Mouse (Mus musculus) regulatory T cell (primary cell): ENCODE measurements around the gene Fbxw11.
"Not testable (repeated sequence)": the region's sequence is repeated elsewhere in the genome, so short reads cannot be mapped to it uniquely, and the experiment has no call there.

ENCODE experiments used
- in situ Hi-C: fragments of 300-600 bp; cut with MboI, MseI; formaldehyde crosslinking; loops from one replicate; pipeline ENCODE4 v1.15.1; 2025; ENCODE audit warnings: high pct_unique_total_duplicates

Gene Fbxw11

DNA sequence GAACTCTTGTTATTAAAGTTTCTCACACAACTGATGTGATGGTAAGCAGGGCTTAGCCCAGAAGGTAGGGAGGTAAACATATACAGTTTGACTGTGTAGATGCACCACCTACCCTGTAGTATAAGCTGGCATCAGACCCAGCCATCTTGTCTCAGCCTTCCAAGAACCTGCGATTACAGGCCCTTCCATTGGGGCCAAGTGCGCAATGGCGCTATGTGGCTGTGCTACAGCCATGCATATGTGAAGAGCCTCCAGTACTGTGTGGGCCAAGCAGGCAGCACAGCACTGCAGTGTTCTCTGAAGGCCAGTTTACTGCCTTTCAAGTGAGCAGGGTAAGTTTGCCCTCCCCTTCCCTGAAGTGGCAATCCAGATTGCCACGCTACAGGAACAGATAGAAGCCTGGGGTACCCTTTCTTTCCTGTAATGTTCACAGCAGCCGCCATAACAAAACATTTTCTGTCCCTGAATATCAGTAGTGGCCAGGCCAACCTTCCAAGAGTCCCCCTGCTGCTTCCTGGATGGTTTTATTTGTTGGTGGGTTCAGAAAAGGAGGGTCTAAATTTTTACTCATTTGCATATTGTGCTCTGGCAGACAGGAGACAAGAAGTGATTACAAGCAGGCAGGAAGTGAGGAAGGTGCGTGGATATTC lies 61.8 kb downstream of the Fbxw11 start:
- in situ Hi-C loops, result no loop called here

DNA sequence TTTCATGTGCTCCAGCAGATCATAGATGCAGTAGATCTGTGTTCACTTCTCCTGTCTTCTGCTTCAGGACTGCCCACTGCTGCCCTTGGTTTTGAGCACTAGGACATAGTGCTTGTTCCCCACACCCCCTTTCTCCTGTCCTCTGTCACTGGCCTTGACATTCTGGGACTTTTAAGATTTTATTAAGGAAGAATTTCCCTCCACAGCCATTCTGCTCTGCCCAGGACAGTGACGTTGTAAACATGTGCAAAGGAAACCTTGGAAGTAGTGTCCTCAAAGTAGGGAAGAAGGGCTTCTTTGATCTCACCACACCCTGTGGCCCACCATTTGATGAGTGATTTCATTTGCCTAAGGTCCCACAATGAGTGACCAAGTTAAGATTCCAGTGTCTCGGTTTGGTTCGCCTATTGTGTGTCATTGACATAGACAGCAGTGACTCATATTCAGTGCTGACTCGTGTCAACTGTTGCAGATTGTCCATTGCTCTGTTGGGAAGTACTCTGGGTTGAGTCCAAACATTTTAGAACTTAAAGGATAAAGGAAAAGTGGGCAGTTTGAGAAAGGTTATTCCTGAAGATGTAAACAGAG lies 64.0 kb downstream of the Fbxw11 start:
- in situ Hi-C loops, result loop anchor here (5.0 kb wide), 1 partner anchor 84 kb away; no protein-coding TSS in a partner anchor

DNA sequence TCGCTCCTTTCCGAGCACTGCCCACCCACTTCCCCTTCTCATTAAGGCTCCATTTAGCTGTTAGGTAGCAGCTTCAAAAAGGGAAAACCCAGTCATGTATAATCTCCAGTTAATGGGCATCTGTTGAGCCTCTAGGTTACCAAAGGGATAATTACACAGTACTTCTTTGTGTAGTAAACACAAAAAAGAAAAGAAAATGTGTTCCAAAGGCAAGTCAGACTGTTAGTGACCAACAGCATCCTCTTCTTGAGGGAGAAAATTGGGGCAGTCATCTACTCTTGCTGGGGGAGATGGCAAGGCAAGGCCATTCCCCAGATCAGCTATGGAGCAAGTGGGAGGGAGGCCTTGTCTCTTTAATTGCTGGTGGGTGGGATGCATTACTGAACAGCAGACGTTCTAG lies 65.0 kb downstream of the Fbxw11 start:
- in situ Hi-C loops, result loop anchor here (5.0 kb wide), 1 partner anchor 85 kb away; no protein-coding TSS in a partner anchor

GRCm38 (mm10) chr11:32708739-32709501 lies 66.4 kb downstream of the Fbxw11 start:
- in situ Hi-C loops, result loop anchor here (5.0 kb wide), 1 partner anchor 87 kb away; no protein-coding TSS in a partner anchor

- in situ Hi-C loops, result loop anchor here (5.0 kb wide), 1 partner anchor 87 kb away; no protein-coding TSS in a partner anchor
Observed at GRCm38 (mm10) chr11:32709563-32709962, 67.0 kb downstream of the Fbxw11 start.

- in situ Hi-C loops, result no loop called here
Observed at GRCm38 (mm10) chr11:32714230-32714629, 71.7 kb downstream of the Fbxw11 start.

- in situ Hi-C loops, result no loop called here
Observed at GRCm38 (mm10) chr11:32714896-32715295, 72.4 kb downstream of the Fbxw11 start.

DNA sequence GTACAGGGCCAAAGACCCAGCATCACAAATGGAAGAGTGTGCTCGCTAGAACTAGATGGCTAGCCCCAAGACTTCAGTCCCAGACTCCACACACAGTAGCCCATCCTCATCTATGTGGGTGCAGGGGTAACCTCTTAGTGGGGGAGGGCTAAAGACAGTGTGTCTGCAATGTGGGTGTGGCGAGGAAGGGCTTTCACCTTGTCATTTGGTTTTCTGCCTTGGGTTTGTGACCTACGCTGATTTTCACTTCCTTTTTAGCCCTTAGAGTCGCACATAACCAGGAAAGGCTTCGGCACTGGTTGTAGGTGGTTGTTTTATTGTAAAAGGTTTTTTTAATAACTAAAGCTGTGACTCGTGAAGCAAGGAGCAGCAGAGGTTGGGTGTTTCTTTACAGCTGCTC lies 73.0 kb downstream of the Fbxw11 start:
- in situ Hi-C loops, result no loop called here

DNA sequence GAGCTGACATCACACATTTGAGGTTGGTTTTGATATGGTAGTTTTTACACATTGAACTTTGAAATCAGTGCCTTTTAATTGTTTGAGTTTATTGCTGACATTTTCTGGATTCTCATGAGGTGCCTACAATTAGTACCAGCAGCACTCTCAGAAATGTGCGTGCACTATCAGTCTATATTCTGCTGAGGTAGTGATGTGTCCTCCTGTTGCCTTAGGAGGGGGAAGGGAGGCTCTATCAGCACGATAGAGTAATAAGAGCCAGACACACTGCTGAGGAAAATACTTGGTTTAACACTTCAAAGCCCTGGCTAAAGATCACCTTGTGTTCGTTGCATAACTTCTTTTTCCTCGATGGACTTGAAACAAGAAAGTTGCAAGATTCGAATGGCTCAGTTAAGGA lies 73.4 kb downstream of the Fbxw11 start:
- in situ Hi-C loops, result no loop called here

DNA sequence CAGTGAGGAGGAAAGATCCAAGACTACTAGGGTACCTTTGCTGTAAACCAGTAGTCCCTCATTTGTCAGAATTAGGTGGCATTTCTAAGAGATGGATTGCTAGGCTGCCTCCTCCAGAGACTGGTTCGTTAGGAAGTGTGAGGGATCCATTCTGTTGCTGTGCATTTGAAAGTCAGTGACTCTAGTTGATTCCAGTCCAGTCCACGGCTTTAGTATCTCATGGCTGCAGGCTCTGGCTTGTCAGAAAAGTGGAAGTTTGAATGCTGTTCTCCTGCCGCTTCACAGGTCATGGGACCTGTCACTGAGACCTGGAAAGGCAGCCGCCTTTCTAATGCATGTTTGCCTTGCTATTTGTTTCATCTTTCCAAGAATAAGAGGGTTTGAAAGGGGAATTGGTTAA lies 74.4 kb downstream of the Fbxw11 start:
- in situ Hi-C loops, result no loop called here

- in situ Hi-C loops, result not testable (repeated sequence)
Observed at GRCm38 (mm10) chr11:32717711-32718110, 75.2 kb downstream of the Fbxw11 start.

DNA sequence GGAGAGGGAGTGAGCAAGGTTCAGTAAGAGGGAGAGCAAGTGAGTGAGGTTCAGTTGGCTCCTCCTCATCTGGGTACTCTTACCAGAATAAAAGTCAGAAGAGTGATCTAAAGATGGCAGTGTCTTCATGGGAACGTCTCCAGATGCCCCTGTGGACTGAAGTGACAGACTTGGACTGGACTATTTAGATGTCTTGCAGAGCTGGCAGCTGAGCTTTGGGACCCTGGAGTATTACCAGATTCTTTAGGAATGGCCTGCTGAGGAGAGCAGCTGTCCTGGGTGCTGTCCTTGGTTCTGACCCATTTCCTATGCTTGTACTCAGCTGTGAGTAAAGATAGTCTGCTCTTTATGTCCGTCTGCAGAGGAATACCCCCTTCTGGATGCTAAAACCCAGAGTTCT lies 75.8 kb downstream of the Fbxw11 start:
- in situ Hi-C loops, result no loop called here

DNA sequence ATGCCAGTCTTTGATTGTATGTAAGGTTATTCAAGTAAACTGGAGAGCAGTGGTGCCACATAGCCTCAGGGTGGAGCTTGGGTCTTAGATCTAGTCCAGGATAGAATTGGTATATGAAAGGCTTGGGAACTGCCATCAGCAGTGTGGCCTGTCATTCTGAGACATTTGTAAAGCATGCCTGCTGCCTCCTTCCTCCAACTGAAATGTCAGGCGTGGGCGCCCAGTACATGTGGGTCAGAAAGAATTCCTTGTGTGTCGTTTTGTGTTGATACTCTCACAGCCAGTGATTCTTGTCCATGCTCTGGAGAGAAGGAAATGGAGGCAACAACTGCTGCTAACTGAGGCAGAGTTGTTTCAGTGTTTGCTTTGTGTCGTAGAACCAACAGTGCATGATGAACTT lies 76.5 kb downstream of the Fbxw11 start:
- in situ Hi-C loops, result no loop called here

- in situ Hi-C loops, result no loop called here
Observed at GRCm38 (mm10) chr11:32722653-32723052, 80.1 kb downstream of the Fbxw11 start.

- in situ Hi-C loops, result no loop called here
Observed at GRCm38 (mm10) chr11:32723287-32723686, 80.8 kb downstream of the Fbxw11 start.

DNA sequence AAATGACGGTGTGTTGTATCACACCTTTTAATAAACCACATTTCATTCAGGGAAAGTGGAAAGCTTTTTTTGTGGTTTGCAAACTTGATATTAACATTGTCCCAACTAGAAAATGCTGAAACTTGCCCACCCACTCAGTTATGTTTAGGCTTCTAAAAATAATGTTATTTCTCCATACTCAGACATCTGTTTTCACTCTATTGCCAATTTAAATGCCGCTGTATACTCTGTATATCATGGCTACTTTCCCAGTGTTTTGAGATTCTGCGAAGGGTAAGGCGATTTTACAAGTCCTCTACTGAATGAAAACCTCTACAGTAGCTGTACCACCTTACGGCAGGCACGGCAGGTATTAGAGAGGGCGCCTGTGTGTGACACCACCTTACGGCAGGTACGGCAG lies 82.6 kb downstream of the Fbxw11 start:
- in situ Hi-C loops, result no loop called here

- in situ Hi-C loops, result no loop called here
Observed at GRCm38 (mm10) chr11:32732467-32732866, 89.9 kb downstream of the Fbxw11 start.

DNA sequence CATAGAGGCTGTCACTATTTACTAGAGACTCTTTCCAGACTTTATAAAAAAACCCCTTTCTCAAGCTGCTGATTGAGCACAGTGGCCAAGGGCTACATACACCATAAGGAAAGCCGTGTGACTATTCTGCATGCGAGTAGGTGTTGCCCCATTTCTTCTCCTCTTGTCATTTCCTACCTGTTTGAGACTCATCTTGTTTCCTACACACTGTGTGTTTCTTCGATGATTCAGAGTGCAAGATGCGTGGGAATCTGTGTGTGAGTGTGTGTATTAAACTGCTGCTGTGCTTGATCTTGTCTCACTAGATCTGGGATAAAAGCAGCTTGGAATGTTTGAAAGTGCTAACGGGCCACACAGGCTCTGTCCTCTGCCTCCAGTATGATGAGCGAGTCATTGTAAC lies 90.7 kb downstream of the Fbxw11 start:
- in situ Hi-C loops, result no loop called here

DNA sequence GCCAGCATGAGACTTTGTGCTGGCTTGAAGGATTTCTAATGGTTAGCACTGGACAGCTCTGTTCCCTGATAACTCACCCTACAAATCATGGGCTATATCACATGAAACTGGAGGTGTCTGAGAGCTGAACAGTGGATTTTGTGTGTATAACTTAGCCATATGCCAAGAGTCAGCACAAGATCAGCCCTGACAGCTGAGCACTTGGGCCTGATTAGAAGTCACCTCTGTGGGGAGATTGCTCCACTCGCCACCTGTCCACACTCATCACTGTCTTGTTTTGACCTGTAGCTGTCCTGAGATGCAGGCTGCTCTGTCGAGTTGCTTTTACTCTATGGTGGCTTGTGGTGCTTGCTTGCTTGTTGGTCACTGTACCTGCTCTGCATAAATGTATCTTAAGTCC lies 93.8 kb downstream of the Fbxw11 start:
- in situ Hi-C loops, result no loop called here

- in situ Hi-C loops, result no loop called here
Observed at GRCm38 (mm10) chr11:32737729-32738128, 95.2 kb downstream of the Fbxw11 start.

DNA sequence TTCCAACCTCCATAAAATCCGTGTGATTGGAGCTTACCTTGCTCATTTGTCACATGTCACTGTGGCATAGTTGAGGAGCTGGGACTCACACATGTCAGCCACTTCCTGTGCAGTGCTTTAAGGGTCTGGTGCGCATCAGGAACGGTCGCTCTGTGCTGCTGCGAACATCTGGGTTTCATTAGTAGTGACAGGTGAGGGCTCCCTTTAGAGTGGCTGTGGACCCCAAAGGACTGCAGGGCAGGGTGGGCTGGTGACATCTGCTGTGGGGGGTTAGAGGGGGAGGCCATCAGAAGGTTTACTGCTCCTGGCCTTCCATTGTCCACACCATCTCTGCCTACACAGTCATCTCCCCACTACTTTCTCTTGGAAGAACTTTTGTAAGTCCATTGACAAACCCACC lies 101.4 kb downstream of the Fbxw11 start:
- in situ Hi-C loops, result no loop called here

DNA sequence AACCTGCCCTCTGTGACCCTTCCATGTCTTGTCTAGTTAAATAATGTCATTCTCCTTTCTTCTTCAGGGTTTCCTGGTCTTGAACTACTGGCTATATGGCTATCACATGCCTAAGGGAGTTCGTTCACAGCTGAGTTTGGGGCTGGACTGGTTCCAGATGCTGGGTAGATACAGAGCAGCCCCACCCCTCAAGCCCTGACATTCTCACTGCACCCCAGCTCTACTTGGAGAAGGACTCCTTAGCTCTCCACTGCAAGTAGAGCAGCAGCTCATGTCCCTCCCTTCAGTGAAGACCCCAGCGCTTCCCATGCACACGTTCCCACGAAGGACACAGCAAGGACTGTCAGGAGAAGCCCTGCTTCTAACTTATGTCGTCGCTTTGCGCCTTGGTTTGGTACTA lies 101.9 kb downstream of the Fbxw11 start:
- in situ Hi-C loops, result no loop called here

- in situ Hi-C loops, result no loop called here
Observed at GRCm38 (mm10) chr11:32745466-32745865, 102.9 kb downstream of the Fbxw11 start.
